Mouse (Mus musculus): Measurements from ENCODE around the gene Sae1.

DNA sequence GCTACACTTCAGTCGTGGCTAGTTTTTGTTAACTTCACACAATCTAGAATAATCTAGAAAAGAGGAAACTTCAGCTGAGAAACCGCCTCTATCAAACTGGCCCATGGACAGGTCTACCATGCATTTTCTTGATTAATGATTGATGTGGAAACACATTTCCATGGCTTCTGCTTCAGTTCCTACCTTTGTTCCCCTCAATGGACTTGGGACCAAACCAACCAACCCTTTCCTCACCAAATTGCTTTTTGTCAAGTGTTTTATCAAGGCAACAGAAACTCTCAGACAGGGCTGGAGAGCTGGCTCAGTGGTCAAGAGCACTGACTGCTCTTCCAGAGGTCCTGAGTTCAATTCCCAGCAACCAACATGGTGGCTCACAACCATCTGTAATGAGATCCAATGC is 17.0 kb downstream of the Sae1 start:
- no peak for TF ChIP-seq CTCF (IDR thresholded peaks at IDR 0.05; ENCODE audit: extremely low read depth, insufficient read depth, low read length)
- TF ChIP-seq POLR2A (IDR thresholded peaks at IDR 0.05; ENCODE audit: extremely low read depth, insufficient read depth, low read length) = no peak

Data from cortical plate, adult 2 months (tissue).